9 mouse cellular contexts compared by ENCODE assay signal in genomic region chr13:37862492-37862891, GRCm38 (mm10).
DNase-seq lines count a peak whose midpoint lies in the region; ATAC-seq and TF ChIP-seq lines count a peak whose summit lies in the region.
"Had no signal": no experiment of that assay in that cellular context is flagged by ENCODE, and none has a peak within 500 bp of the region (broad histone marks: within the 10 kb centered on the region; RNA-seq: fewer than 3 reads in every experiment).

No protein-coding gene starts in this region.

- H3K27ac ChIP-seq in lung, embryonic 14.5 days (ENCODE audit: low read depth) = peak overlapping the region; percentile 88
- 0 out of 2 replicates have a peak overlapping the region, but pooled peaks have one; percentile 1 for H3K27ac ChIP-seq in hindbrain, embryonic 16.5 days (ENCODE audit: low read depth, low read length)
- H3K27ac ChIP-seq in midbrain, embryonic 14.5 days (replicated peaks; ENCODE audit: low read depth, low read length) = no peak overlapping the region

- H3K9ac ChIP-seq in lung, embryonic 14.5 days = no peak overlapping the region
- H3K9ac ChIP-seq in hindbrain, embryonic 16.5 days (ENCODE audit: low read depth, low read length) = no peak overlapping the region
- no peak overlapping the region for H3K9ac ChIP-seq in midbrain, embryonic 14.5 days (replicated peaks; ENCODE audit: low read length)

- no peaks in the 10 kb centered on the region for H3K27me3 ChIP-seq in lung, embryonic 14.5 days (ENCODE audit: insufficient read depth, low read length)
- H3K27me3 ChIP-seq in hindbrain, embryonic 16.5 days (replicated peaks; ENCODE audit: control insufficient read depth, insufficient read depth, low read length) = no peaks in the 10 kb centered on the region
- H3K27me3 ChIP-seq in midbrain, embryonic 14.5 days (ENCODE audit: control insufficient read depth, insufficient read depth, low read length) = no peaks in the 10 kb centered on the region

- H3K9me3 ChIP-seq in lung, embryonic 14.5 days (ENCODE audit: low read depth, low read length) = no peaks in the 10 kb centered on the region
- H3K9me3 ChIP-seq in hindbrain, embryonic 16.5 days (ENCODE audit: control insufficient read depth, low read length) = no peaks in the 10 kb centered on the region
- no peaks in the 10 kb centered on the region for H3K9me3 ChIP-seq in midbrain, embryonic 14.5 days (ENCODE audit: control insufficient read depth, low read length)

- no peaks in the 10 kb centered on the region for H3K36me3 ChIP-seq in lung, embryonic 14.5 days (ENCODE audit: insufficient read depth)
- H3K36me3 ChIP-seq in hindbrain, embryonic 16.5 days (ENCODE audit: control insufficient read depth, insufficient read depth, low read length) = no peaks in the 10 kb centered on the region
- H3K36me3 ChIP-seq in midbrain, embryonic 14.5 days (ENCODE audit: control insufficient read depth, insufficient read depth, low read length) = no peaks in the 10 kb centered on the region

- ATAC-seq in lung, embryonic 14.5 days (ENCODE audit: insufficient read depth) = peak; percentile 59
- ATAC-seq in hindbrain, embryonic 16.5 days = peak; percentile 50; the same call in 1 of the 2 replicates
- ATAC-seq in midbrain, embryonic 14.5 days (ENCODE audit: low FRiP score, low TSS enrichment) = no peak

- peaks cover 53% of the 10 kb centered on the region for H3K4me1 ChIP-seq in lung, embryonic 14.5 days (ENCODE audit: insufficient read depth)
- peaks cover 23% of the 10 kb centered on the region for H3K4me1 ChIP-seq in hindbrain, embryonic 16.5 days (ENCODE audit: control insufficient read depth, insufficient read depth, low read depth, low read length)
- peaks cover 29% of the 10 kb centered on the region for H3K4me1 ChIP-seq in midbrain, embryonic 14.5 days (ENCODE audit: control insufficient read depth, insufficient read depth, low read length)

- TF ChIP-seq CTCF in lung, embryonic 14.5 days (IDR thresholded peaks at IDR 0.05; ENCODE audit: low read depth) = no peak

- peak overlapping the region; percentile 37 for H3K4me2 ChIP-seq in lung, embryonic 14.5 days
- H3K4me2 ChIP-seq in hindbrain, embryonic 16.5 days (ENCODE audit: low read length) = no peak overlapping the region
- H3K4me2 ChIP-seq in midbrain, embryonic 14.5 days (ENCODE audit: low read length) = no peak overlapping the region

- DNase-seq in embryo, embryonic 11 days = peak; percentile 46
- DNase-seq in embryo, embryonic 9.5 days (ENCODE audit: extremely low spot score) = no peak
- peak; percentile 65 for DNase-seq in lung, embryonic 14.5 days
- no peak for DNase-seq in lung, postnatal 10 days
- DNase-seq in midbrain, embryonic 14.5 days = peak; percentile 37
- no peak for DNase-seq in gastrocnemius, postnatal 10 days
- DNase-seq in layer of hippocampus, adult 9-10 months (ENCODE audit: low spot score) = no peak
- DNase-seq: kidney, postnatal 14 days had no signal

- WGBS in lung, embryonic 14.5 days = 12% methylated on average over 6 of the region's 6 CpGs
- 19% methylated on average over 6 of the region's 6 CpGs for WGBS in hindbrain, embryonic 16.5 days
- WGBS in midbrain, embryonic 14.5 days = 12% methylated on average over 6 of the region's 6 CpGs

- no peak overlapping the region for H3K4me3 ChIP-seq in lung, embryonic 14.5 days (ENCODE audit: low read depth, low read length)
- no peak overlapping the region for H3K4me3 ChIP-seq in hindbrain, embryonic 16.5 days (ENCODE audit: low read length)
- no peak overlapping the region for H3K4me3 ChIP-seq in midbrain, embryonic 14.5 days (replicated peaks; ENCODE audit: low read depth, low read length)

Comparison
In these comparisons a context has a peak if more than half of its experiments do, and no peak if none do; other contexts are left out.
1. DNase-seq: peak in embryo, embryonic 11 days (single experiment), lung, embryonic 14.5 days (single experiment) and midbrain, embryonic 14.5 days (single experiment); none in embryo, embryonic 9.5 days (single experiment), lung, postnatal 10 days (single experiment), gastrocnemius, postnatal 10 days (single experiment) and layer of hippocampus, adult 9-10 months (single experiment).